Mouse (Mus musculus) intestine, embryonic 14.5 days (tissue): Measurements from ENCODE around the gene Rapgef6. TPM values are rescaled to one million over a fixed set of nuclear protein-coding genes. Genes with fewer than 3 reads are reported as not detected.

Source experiments
- ATAC-seq: fragments of 200-750 bp; cut with Nextera tagmentation; replicated peaks from 2 replicates; pipeline ENCODE4 v1.8.0; 2017; ENCODE audit warnings: low read depth, moderate number of reproducible peaks, moderate TSS enrichment, moderate library complexity; ENCODE audit not compliant: low FRiP score, low TSS enrichment
- DNase-seq: peaks from one replicate; pipeline ENCODE4 v3.0.0-alpha.2; 2018; ENCODE audit warnings: low spot score
- H3K27ac ChIP-seq: fragments of 300-500 bp; sonication (generic); 2 replicates; pipeline ENCODE4 v1.5.1; 2014; ENCODE audit warnings: low read depth, mild to moderate bottlenecking, control low read depth
- H3K27me3 ChIP-seq: fragments of 300-500 bp; sonication (generic); replicated peaks from 2 replicates; pipeline ENCODE4 v1.6.1; 2014; ENCODE audit warnings: low read length, control low read depth; ENCODE audit not compliant: control insufficient read depth, insufficient read depth
- H3K36me3 ChIP-seq: fragments of 300-500 bp; sonication (generic); 2 replicates; pipeline ENCODE4 v1.6.1; 2014; ENCODE audit warnings: low read length, control low read depth; ENCODE audit not compliant: control insufficient read depth, insufficient read depth
- H3K4me1 ChIP-seq: fragments of 300-500 bp; sonication (generic); replicated peaks from 2 replicates; pipeline ENCODE4 v1.6.1; 2014; ENCODE audit warnings: low read length, control low read depth, mixed read lengths; ENCODE audit not compliant: control insufficient read depth, insufficient read depth
- H3K4me2 ChIP-seq: fragments of 300-500 bp; sonication (generic); 2 replicates; pipeline ENCODE4 v1.6.1; 2014; ENCODE audit warnings: low read length
- H3K4me3 ChIP-seq: fragments of 300-500 bp; sonication (generic); 2 replicates; pipeline ENCODE4 v1.5.1; 2014; ENCODE audit warnings: low read depth, low read length, control low read depth, mixed read lengths
- H3K9ac ChIP-seq: fragments of 300-500 bp; sonication (generic); 2 replicates; pipeline ENCODE4 v1.6.1; 2014; ENCODE audit warnings: mild to moderate bottlenecking, low read length
- H3K9me3 ChIP-seq: fragments of 300-500 bp; sonication (generic); 2 replicates; pipeline ENCODE4 v1.6.1; 2016; ENCODE audit warnings: low read length, control low read depth; ENCODE audit not compliant: control insufficient read depth
- WGBS: fragments of 180-500 bp; shearing (Covaris S2); extraction: QIAGEN DNeasy Blood & Tissue Kit; methylation state at CpG from one replicate; pipeline ENCODE4 v1.1.7; 2014; 5-methylcytosine and 5-hydroxymethylcytosine counted together
- polyA plus RNA-seq: library from polyadenylated mRNA; unstranded; fragments of >200 nt; fragmentation: Nextera tagmentation; extraction: Ambion mirVana; gene quantifications from 2 replicates; pipeline ENCODE4 v1.2.1, GENCODE M21; 2014

The Rapgef6 gene
- polyA plus RNA-seq, 1 experiment from 2014 or later, result 31.4 TPM

DNA sequence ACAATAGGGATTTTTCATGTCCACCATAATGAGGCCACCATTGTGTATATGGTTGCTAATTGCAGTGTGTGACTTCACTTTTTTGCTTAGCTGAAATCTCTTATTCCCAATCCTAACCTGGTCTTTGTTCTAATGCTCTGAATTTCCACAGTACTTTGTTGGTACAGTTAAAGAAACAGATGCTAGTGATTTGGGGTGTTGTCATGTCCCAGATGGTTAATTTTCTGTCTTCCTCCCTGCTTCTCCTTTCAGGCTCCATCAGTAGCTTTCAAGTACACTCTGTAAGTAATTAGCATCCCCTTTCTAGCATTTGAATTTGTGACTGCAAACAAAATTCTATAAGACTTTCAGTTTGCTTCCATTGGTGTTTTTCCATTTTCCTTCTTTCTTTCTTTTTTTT, 17.7 kb downstream of the Rapgef6 start:
- ATAC-seq, result no peak
- Histone ChIP-seq H3K4me2 (no peak overlapping the region), H3K27ac (no peak overlapping the region), H3K27me3 (no peaks in the 10 kb centered on the region), H3K36me3 (peaks cover 3% of the 10 kb centered on the region; the same call in 1 of the 2 replicates), H3K4me1 (no peaks in the 10 kb centered on the region), H3K9ac (no peak overlapping the region), H3K9me3 (no peaks in the 10 kb centered on the region), H3K4me3 (no peak overlapping the region)
- no peak for DNase-seq

DNA sequence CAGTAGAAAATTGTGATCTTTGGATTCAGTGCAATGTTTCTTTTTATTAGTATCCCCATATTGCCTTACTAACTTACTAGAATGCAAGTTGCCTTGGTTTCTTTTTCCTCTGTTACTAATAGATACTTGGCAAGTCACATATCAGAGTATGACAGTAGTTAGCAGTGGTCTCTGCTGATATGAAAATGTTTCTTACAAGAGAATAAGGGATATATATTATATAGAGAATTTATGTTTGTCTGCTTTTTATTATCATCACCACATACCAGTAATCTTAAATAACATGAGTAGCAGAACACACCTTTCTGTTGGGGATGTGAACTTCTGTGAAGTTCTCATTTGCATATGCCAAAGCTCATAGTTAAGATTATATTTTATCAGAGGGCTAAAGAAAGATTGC, 19.8 kb downstream of the Rapgef6 start:
- H3K36me3 ChIP-seq, result peaks cover 3% of the 10 kb centered on the region; the same call in 1 of the 2 replicates
- no peaks in the 10 kb centered on the region for H3K9me3 ChIP-seq
- no peak overlapping the region for H3K9ac ChIP-seq
- no peaks in the 10 kb centered on the region for H3K4me1 ChIP-seq
- H3K27ac ChIP-seq, result no peak overlapping the region
- no peak overlapping the region for H3K4me3 ChIP-seq
- no peak for DNase-seq
- no peak for ATAC-seq
- no peak overlapping the region for H3K4me2 ChIP-seq
- no peaks in the 10 kb centered on the region for H3K27me3 ChIP-seq

DNA sequence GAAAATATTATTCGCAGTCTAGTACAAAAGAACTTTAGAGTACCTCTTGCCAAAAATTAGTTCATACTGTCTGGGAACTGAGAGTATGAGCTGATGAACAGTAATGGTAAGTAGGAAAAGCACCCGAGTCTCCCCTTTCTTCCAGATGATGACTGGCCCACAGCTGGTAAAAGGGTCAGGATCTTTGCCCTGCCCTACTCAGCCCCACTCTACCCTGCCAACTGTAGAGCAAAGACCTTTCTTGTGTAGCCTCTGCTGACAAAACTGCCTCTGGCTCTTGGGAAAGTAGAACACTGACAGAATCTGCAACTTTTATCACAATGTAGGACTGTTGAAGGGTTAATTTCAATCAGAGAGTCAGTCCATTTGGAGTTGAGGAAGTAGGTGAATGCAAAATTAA, 32.3 kb downstream of the Rapgef6 start:
- Histone ChIP-seq H3K4me1 (no peaks in the 10 kb centered on the region), H3K27me3 (no peaks in the 10 kb centered on the region), H3K36me3 (no peaks in the 10 kb centered on the region), H3K9ac (no peak overlapping the region), H3K9me3 (no peaks in the 10 kb centered on the region), H3K4me2 (no peak overlapping the region), H3K4me3 (no peak overlapping the region), H3K27ac (no peak overlapping the region)
- 81% methylated on average over 2 of the region's 2 CpGs for WGBS
- DNase-seq, result no peak
- no peak for ATAC-seq

DNA sequence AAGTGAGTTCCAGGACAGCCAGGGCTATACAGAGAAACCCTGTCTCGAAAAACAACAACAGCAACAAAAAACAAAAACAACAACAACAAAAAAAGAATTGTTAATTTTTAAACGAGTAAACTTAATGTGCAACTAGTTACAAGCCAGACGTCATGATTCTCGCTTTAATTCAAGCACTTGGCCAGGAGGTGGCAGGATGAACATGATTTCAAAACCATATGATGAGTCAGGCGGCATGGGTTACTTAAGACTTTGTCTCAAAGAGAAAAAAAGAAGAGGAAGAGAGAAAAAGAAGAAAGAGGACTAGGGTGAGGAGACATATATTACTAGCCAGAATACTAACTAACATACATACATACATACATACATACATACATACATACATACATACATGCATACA, 40.1 kb downstream of the Rapgef6 start:
- ATAC-seq (no peak), DNase-seq (no peak)
- Histone ChIP-seq H3K4me1 (no peaks in the 10 kb centered on the region), H3K36me3 (no peaks in the 10 kb centered on the region), H3K9ac (no peak overlapping the region), H3K27me3 (no peaks in the 10 kb centered on the region), H3K27ac (no peak overlapping the region), H3K4me2 (no peak overlapping the region), H3K9me3 (no peaks in the 10 kb centered on the region), H3K4me3 (no peak overlapping the region)
- 87% methylated on average over 5 of the region's 5 CpGs for WGBS

DNA sequence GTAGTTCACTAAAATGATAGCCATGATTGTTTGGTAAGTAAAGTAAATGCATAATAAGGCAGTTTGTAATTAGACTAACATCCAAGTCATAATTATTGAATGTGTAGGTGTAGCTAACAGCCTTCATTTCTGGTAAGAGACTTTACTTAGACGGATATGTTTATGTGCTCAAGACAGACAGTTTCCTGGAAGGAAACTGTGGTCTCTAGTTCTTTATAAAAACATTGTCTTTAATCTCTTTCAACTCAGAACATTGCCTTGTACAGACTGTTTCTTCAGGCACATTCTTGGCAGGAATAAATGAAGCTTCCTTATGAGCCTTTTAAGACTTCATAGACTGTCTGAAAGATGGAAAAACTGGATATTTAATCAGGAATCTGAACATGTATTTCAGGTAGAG, 45.3 kb downstream of the Rapgef6 start:
- Histone ChIP-seq H3K4me1 (no peaks in the 10 kb centered on the region), H3K27ac (no peak overlapping the region), H3K27me3 (no peaks in the 10 kb centered on the region), H3K4me3 (no peak overlapping the region), H3K9me3 (no peaks in the 10 kb centered on the region), H3K36me3 (no peaks in the 10 kb centered on the region), H3K4me2 (no peak overlapping the region), H3K9ac (no peak overlapping the region)
- WGBS, result 54% methylated on average over 1 of the region's 1 CpGs
- ATAC-seq, result no peak
- no peak for DNase-seq

DNA sequence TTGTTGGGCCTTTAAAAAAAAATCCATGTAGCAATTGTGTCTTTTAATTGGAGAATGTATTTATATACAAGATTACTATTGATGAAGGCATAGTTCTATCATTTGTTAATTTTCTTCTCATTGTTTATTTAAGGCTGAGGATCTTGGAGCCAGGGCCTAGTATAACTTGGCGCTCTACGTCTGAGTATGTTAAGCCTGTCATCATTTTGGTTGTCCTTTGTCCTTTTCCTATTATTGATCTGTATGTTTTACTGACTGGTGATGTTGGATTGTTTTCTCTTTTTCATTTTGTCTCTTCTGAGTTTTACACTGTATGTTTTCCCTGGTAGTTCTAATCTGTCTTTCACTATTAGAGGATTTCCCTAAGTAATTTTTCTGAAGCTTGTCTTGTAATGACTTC, 52.1 kb downstream of the Rapgef6 start:
- Histone ChIP-seq H3K36me3 (no peaks in the 10 kb centered on the region), H3K27me3 (no peaks in the 10 kb centered on the region), H3K4me2 (no peak overlapping the region), H3K27ac (no peak overlapping the region), H3K4me1 (no peaks in the 10 kb centered on the region), H3K4me3 (no peak overlapping the region), H3K9ac (no peak overlapping the region), H3K9me3 (no peaks in the 10 kb centered on the region)
- ATAC-seq (no peak), DNase-seq (no peak)
- 96% methylated on average over 2 of the region's 2 CpGs for WGBS

DNA sequence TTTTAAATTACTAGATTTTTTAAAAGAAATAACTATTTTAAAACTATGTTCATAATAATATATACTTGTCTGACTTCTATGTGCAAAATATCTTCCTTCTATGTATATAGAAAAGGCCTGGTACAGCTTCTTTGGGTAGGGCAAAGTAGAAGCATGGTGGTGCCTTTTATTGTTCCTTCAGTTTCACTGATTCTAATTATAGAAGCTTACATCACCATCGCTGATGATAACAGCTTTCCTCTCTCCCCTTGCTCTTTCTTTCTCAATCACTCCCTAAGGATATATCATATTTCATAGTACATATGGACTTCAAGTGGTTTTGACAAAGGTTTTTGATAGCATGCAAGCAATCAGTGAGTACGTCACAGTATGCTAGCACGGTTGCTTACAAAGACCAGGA, 69.9 kb downstream of the Rapgef6 start:
- ATAC-seq (no peak), DNase-seq (no peak)
- Histone ChIP-seq H3K4me2 (no peak overlapping the region), H3K27me3 (no peaks in the 10 kb centered on the region), H3K27ac (no peak overlapping the region), H3K4me3 (no peak overlapping the region), H3K9ac (no peak overlapping the region), H3K4me1 (0 out of 2 replicates have a peak, but pooled peaks cover 3% of the 10 kb centered on the region), H3K36me3 (no peaks in the 10 kb centered on the region), H3K9me3 (no peaks in the 10 kb centered on the region)
- WGBS, result 73% methylated on average over 3 of the region's 3 CpGs

DNA sequence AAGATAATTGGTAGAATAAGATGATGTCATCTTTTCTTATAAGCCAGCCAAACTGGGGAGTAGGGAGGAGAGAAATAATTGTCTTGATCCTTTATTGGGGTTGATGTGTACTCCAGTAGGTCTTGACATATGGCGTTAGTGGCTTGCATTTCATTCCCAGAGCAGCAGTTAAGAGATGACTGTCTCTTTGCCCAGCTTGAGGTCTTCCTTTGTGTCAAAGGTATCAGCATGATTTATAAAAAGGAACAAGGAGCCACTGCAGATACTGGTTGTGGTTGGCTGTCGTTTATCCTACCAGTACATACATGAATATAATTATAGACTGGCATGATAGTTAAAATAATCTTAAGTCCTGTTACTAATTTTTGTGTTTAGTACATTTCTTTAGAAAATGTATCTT, 71.4 kb downstream of the Rapgef6 start:
- Histone ChIP-seq H3K4me3 (no peak overlapping the region), H3K36me3 (no peaks in the 10 kb centered on the region), H3K9ac (no peak overlapping the region), H3K27ac (no peak overlapping the region), H3K4me2 (no peak overlapping the region), H3K4me1 (peaks cover 6% of the 10 kb centered on the region; the same call in 1 of the 2 replicates), H3K27me3 (no peaks in the 10 kb centered on the region), H3K9me3 (no peaks in the 10 kb centered on the region)
- DNase-seq (no peak), ATAC-seq (no peak)
- WGBS, result 78% methylated on average over 2 of the region's 2 CpGs

DNA sequence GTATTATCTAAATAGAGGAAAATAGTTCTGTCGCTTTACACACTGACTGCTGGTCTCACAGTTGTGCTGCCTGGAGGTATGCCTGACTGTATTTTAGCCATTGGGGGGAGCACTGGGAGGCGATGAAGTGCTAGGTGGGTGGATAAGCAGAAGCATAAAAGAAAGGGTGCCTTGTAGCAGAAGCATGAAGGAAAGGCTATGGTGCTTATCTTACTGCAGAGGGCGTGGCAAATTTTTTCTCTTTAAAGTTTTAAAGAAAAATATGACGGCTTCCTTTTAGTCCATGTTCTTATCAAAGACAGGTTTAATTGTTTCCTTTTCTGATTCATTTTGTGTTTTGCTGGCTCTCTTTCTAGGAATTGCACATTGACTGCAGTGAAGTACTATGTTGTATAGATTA, 72.4 kb downstream of the Rapgef6 start:
- H3K4me3 ChIP-seq, result no peak overlapping the region
- no peak overlapping the region for H3K4me2 ChIP-seq
- ATAC-seq, result no peak
- H3K4me1 ChIP-seq, result peaks cover 6% of the 10 kb centered on the region; the same call in 1 of the 2 replicates
- no peak overlapping the region for H3K27ac ChIP-seq
- H3K9me3 ChIP-seq, result no peaks in the 10 kb centered on the region
- no peaks in the 10 kb centered on the region for H3K36me3 ChIP-seq
- 57% methylated on average over 4 of the region's 4 CpGs for WGBS
- H3K9ac ChIP-seq, result no peak overlapping the region
- DNase-seq, result no peak
- H3K27me3 ChIP-seq, result no peaks in the 10 kb centered on the region
